Mouse (Mus musculus) thymus, postnatal 0 days (tissue): ENCODE measurements around the gene Ap2s1. TPM values are rescaled to one million over a fixed set of nuclear protein-coding genes. Genes with fewer than 3 reads are reported as not detected.
"Not testable (repeated sequence)": the region's sequence is repeated elsewhere in the genome, so short reads cannot be mapped to it uniquely, and the experiment has no call there.

Experiments
- DNase-seq: peaks from one replicate; pipeline ENCODE4 v3.0.0-alpha.2; 2015; ENCODE audit warnings: low spot score
- polyA plus RNA-seq: library from polyadenylated mRNA; unstranded; fragments of >200 nt; fragmentation: Nextera tagmentation; extraction: Ambion mirVana; gene quantifications from 2 replicates; pipeline ENCODE4 v1.2.1, GENCODE M21; 2015

The Ap2s1 gene
- polyA plus RNA-seq = 326 and 329 TPM in 2 replicates

DNA sequence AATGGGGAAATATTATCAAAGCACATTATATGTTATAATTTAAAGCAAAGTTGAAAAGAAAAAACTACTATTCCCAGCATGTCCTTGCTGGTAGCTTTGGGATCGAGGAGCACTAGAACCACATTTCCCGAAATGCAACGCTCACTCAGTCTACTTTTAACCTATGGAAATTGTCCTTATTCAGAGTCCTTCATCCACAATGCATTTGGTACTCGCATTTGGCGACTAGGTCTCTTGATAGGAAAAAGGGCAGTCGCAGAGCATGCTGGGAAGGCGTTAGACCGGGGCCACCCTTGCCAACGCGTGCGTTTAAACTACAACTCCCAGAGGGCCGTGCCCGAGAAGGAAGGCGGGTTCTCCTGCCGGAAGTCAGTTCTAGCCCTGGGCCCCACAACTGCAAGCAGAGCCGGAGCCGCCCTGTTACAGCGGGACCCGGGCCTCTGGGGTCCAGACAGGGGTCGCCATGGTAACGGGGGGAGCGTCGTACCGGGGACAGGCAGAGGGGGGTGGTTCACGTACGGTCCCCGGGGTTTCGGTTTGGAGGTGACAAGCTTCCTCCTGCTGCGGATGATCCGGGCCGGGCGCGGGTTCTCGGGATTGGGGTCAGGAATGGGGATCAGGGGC is at the start of gene Ap2s1:
Ap2s1 (plus strand) TSS at position 338 of the 624 bp plus-strand sequence.
- DNase-seq = peak; percentile 98

DNA sequence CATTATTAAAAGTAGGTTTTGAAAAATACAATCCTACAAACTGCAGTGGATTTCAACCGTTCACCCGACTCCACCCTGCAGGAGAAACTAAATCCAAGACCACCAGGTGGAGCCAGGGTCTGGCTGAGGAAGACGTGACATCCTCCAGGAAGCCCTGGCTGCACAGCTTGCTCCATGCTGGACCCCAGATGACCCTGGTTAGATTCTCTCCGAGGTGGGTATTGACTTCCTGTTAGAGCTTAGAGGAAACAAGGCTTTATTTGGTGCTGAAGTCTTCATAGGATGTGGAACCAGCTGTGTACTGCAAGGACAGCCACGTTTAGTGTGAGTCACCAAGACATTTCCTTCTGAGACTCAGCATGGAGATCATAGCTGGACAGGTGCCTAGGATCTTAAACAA is 49.0 kb upstream of the Ap2s1 start:
- no peak for DNase-seq

DNA sequence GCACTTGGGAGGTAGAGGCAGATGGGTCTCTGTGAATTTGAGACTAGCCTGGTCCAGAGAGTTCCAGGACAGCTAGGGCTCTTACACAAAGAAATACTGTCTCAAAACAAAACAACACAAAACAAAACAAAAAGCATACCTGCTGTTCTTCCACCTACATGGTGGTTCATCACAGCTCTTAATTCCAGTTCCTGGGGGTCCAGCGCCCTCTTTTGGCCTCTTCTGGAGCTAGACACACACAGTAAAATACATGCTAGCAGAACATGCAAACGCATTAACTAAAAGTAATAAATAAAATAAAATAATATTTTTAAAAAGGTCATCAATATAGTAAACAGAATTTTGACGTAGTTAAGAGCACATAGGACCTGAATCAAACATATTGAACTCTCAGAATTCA is 43.2 kb upstream of the Ap2s1 start:
- DNase-seq = peak; percentile 77

DNA sequence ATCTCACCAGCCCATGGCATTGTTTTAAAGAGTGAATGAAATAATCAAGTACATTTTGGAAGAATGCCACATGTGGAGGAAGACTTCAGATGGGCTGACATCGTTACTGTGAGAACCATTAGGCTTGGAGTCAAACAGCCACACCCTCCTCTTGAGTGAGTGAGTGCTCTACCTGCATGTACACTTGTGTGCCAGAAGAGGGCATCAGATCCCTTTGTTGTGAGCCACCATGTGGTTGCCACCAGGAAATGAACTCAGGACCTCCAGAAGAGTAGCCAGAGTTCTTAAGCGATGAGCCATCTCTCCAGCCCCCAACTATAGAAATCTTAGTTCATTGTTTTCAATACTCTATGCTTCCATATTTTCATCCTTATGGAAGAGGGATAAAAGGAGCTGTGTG is 39.2 kb upstream of the Ap2s1 start:
- peak; percentile 74 for DNase-seq

DNA sequence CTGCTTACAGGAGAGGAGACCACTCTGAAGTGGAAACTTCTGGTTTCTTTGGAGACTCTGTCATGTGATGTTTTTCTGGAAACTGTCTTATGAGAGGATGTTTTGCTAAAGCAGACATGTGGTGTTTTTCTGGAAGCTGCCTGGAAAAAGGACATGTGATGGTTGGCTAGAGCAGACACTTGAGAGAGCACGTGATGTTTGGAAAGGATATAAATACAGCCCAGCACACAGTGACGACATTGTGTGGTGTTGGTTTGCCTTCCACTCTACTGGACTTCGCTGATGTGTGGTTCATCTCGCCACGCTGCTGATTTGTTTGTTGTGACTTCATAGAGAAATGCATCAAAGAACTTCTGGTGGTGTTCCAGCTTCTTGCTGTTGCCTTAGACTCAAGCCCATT is 37.6 kb upstream of the Ap2s1 start:
- DNase-seq = no peak

DNA sequence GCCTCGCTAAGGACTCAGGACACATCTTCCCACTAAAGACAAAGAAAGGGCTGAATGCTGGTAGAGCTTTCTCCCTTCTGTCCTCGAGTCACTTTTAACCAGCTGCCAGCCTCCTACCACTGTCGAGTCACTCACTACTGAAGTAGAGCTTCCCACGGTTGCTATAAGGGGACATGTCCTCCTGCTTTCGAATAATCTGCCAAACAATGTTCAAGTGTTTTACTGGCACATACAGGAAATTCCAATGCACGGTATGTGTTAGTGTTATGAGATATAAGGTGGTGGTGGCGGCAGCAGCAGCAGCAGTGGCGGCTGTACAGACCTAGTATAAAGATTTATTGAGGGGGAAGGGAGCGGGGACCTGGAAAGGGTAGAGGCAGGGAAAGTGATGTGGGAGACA is 31.8 kb upstream of the Ap2s1 start:
- DNase-seq = no peak

DNA sequence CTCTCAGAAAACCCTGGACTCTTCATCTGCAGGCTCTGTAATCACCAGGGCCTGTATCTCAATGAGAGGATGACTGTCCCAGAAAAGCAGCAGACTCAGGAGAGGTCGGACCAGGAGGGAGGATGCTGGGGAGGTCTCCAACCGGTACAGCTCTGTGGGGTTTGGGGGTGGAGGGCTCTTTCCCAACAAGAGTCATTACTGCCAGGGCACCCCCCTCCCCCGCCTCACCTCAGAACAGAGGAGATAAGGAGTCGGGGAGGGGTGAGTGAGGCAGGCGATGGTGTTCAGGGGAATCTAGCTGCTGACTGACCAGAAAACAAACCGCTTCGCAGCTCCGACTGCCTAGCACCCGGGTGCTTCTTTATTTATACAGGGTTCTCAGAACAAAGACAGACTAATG is 30.0 kb upstream of the Ap2s1 start:
- no peak for DNase-seq

DNA sequence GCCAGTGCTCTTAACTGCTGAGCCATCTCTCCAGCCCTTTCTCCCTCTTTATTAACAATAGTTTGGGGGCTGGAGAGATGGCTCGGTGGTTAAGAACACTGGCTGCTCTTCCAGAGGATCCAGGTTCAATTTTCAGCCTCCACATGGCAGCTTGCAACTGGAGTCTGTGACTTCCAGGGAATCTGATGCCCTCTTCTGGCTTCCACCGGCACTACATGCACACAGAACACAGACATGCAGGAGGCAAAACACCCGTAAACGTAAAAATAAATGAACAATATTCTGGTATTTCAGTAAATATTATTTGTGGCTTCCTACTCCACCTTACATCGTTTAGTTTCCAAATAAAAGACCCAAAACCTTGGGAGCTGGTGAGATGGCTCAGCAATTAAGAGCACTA is 27.6 kb upstream of the Ap2s1 start:
- no peak for DNase-seq

DNA sequence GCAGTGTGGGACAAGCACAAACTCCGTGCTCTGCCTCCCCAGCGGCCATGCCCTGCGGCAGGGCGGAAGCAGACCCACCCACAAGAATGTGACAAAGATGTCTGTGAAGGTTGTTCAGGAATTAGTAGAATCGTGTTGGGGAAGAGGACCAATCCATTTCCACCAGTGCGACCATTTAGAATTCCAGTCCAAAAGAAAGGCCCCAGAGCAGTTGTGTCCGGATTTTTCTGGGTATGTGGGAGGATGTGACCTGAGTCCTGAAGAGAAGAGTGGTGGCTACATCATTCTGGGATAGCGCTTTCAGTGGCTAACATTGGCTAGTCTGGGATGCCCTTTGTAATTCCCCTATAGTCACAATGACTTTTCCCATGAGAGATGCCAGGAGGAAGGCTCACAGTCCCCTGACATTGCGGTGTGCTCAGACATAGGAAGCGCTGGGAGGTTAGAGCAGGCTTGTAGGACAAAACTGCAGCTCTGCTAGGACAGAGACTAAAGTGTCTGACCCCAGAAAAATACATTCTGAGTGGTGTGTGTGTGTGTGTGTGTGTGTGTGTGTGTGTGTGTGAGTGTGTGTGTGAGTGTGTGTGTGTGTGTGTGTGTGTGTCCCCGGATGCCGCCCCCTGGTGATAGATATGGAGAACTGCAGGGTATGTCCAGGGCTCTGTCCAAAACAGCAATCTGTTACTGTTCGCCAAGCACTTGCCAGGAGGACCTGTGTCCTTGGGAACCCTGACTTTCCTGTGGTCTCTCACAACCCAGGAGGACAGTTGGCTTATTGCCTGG is 25.4 kb upstream of the Ap2s1 start:
- no peak for DNase-seq

DNA sequence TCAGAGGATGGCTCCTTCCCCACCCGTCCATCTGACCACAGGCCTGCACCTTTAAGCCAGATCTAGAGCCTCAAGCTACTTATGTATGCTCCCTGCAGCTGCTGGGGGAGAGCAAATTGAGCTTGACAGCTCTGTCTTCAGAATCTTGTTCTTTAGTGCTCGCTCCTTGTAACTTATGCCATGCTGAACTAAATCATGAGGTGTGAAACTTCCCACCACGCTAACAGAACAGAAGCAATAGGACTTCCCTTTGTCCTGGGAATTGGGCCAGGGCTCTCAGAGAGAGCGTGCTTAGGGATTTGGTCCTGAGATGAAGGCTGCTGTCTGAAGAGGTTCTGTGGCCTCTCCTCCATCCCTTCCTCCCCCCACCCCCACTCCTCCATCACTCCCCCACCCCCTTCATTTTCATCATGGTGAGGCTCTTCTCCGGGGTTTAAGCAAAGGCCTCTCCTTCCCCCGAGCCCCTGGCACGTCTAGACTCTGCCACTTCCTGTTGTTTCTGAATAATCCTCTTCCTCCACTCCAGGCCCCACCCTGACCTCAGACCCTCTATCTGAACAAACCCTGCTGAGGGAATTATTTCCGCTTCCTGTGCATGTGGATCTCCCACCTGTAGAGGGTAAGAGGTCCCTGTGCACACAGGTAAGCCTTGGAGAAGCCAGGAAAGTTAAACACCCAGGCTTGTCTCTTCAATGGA is 21.6 kb upstream of the Ap2s1 start:
- peak; percentile 48 for DNase-seq

DNA sequence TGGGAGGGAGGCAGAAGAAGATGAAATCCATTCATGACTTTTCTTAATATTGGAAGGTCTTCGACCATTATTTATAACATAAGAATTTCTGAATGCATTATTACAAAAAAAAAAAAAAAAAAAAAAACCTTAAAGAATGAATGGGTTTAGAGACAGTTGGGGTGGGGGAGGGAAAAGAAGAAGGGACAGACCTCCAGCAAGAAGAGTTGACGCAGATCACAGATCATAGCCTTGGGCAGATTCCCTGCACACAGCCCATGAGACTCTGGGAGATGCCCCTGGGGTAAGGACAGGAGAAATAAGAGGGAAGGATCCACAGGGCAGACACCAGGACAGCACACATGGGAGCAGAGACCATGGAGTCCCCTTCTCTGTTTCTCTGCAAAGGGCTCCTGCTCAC is 16.6 kb upstream of the Ap2s1 start, which contains the start of gene Ceacam9:
Ceacam9 (plus strand) TSS at position 301 of the 400 bp plus-strand sequence.
- DNase-seq = no peak

DNA sequence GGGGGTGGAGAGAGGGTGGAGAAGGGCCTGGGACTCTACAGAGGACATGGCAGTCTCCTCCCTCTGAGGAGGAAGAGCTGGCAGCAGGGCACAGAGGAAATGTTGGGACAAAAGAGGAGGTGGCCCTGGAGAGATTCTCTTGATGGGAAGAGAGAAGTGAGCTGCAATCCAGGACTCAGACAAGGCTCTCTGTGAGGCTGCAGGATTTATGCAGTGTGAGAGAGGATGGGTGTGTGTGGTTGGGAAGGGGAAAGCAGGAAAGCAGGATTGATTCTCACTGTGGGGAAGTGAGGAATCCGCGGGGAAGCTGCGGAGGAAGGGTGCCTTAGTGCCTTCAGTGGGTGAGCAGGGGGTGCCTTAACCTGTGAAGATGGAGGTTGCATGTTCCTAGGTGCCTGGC is 15.7 kb upstream of the Ap2s1 start:
- DNase-seq = not testable (repeated sequence)

DNA sequence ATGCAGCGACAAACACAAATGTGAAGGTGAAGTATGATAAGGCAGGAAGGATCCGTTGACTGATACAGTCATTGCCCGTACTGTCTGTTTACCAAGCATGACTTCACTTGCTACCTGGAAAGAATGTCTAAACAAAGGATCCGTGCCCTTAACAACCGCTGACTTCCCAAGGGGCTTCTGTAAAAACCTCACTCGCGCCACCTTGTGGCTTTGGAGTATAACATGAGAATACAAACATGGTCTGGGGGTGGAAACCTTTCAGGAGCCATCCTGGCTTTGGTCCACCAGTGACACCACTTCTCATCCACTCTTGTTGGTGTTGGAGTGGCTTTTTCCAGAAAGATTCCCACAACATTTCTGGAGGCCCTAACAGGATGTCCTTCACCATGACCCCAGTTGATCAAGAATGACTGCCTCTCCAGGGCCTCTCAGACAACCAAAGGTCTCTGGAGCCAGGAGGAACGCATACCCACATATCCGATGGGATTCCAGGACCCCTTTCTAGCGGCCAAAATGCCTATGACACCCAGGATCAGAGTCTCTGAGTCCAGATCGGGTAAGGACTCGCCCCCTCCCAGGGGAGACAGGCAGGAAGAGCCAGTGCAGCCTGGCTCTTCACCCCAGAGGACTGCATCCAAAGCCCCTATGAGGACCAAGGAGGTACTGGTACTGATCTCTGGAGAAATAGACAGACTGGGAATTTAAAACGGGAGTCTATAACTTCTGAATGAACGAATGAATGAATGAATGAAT is 9.4 kb upstream of the Ap2s1 start:
- peak; percentile 86 for DNase-seq

DNA sequence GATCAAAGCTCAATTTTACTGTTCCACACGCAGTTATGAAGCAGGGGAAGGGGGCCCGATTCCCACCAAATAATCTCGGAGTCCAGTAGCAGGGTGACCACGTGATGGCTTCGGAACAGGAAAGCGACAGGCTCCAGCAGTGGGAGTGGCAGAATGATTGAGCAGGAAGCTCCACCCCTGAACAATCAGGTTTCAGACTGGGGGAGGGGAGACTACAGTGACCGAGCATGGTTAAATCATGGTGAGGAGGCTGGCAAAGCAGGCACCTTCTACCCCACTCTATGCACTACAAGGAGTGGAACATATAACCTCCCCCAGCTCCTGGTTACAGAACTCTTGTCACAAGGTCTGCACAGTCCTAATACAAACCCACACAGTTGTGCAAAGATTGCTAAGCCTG is 8.6 kb upstream of the Ap2s1 start:
- not testable (repeated sequence) for DNase-seq

DNA sequence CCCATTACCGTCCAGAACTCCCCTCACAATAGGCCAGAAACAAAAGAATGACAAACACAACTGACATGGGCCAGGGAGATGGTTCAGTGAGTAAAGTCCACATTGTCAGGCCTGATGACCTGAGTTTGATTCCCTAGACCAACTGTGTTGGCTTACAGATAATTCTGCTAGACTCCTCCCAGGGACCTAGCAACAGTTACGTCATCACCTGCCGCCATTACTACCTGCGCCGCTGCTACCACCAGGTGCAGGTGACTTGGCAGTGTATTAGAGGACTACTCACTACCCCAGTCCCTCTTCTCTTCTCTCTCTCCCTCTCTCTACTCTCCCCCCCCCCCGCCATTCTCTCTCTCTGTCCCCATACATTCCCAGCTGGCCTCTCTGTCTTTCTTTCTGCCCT is 7.4 kb upstream of the Ap2s1 start:
- no peak for DNase-seq

DNA sequence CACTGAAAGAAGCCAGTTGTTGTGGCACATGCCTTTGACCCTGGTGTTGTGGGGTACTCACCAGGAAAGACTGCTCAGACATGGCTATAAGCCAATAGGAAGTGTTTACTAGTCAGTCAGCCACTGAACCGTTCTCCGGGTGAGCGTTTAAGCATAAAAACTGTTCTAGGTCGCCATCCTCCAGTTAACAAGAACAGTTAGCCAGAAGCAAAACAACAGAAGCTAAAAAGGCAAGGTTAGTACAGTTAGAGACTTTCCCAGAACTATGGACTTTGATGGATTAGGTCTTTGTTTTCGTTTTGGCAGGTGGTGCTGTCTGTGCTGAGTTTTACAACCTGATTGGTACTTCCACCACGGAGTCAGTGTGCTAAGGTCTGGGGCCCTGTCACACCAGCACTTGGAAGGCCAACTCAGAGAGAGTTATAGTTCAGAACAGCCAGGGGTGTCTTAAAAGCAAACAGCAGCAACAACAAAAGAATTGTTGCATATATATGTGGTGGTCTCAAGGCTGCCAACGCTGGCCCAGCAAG is 6.3 kb upstream of the Ap2s1 start:
- no peak for DNase-seq

DNA sequence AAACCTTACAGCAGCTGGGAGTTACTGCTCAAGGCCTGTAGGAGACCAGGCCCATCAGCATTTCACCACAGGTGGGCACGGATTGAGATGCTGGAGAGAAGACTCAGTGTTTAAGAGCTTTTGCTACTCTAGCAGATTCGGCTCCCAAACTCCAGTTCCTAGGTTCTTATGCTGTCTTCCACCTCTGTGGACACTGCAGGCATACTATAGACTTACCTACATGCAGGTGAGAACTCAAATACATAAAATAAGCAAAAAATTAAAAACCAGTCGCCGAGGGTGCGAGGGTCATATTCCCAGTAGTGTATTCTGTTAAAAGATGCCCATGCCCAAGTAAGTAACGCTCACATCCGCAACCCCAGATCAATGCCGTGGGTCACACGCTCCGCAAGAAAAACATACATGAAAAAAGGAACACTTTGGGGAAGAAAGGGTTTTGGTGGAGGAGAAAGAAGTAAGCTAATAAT is 571 bp upstream of the Ap2s1 start:
- DNase-seq = no peak

DNA sequence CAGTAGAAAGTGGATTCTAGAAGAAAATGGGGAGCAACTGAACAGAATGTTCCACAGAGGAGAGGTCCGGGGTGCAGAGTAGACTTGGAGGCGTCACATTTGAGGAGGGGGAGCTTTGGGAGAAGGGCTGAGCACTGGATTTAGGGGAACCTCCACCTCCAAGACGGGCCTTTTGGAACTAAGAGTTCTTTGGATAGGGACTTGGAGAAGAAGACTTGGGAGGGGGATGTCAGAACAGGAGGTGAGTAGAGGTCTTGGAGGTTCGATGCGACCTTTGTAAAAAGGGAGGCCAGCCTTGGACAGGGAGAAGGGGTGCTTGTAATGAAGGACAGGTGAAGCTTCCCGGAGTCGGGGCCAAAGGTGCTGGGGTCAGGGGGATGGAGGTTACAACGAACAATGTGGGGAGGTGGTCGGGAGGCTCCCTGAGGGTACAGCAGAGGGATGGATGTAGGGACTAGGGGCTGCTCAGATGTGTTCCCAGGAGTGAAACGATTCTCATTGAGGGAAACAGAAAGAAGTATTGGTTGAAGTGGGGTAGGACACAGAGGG is 920 bp downstream of the Ap2s1 start:
- no peak for DNase-seq

DNA sequence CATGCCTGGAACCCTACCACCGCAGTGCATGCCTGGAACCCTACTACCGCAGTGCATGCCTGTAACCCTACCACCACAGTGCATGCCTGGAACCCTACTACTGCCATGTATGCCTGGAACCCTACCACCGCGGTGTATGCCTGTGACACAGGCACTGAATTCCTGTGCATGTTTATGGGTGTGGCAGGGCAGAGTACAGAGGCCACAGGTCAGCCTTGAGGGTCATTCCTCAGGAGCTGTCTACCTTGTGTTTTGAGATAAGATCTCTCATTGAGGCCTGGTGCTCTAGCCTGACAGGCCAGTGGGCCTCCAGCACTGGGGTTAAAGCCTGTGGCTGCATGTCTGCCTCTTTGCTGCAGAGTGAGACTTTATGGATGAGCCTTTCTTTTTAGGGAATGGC is 7.2 kb downstream of the Ap2s1 start:
- DNase-seq = no peak

DNA sequence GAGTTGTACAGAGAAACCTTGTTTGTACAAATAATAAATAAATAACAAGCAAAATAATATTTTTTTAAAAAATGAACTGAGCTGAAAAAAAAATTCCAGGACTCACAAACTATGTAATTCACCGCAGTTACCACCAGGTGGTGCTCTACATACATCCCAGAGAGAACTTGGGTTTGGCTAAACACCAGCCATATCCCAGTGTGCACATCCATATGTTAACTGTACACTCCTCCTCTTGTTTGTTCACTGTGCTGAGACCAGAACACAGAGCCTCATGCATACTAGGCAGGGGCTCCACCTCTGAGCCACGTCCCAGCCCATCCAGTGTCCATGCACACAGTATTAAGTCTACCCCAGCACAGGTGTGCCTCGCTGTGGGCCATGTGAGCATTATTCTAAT is 7.9 kb downstream of the Ap2s1 start:
- DNase-seq = peak; percentile 72

DNA sequence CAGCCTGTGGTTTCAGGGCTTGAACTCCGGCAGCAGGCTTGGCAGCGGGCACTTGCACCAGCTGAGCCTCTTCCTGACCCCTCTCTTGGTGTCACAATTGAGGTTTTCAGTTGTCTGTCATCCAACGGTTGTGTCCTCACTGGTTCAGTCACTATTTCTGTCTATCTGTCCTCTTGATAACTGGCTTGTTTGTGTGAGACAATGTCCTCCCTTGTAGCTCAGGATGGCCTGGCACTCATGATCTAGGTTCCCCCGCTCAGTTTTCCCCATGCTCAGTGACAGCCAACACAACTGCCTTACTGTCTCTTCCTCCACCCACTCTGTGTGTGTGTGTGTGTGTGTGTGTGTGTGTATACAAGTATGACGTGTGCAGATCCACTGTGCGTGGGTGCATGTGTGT is 9.4 kb downstream of the Ap2s1 start:
- no peak for DNase-seq
